Mouse (Mus musculus) lung, embryonic 14.5 days (tissue): ENCODE data around the gene Cnpy1. TPM values are rescaled to one million over a fixed set of nuclear protein-coding genes. Genes with fewer than 3 reads are reported as not detected.

Experiments used
- ATAC-seq: fragments of 200-750 bp; cut with Nextera tagmentation; 2 replicates; pipeline ENCODE4 v1.8.0; 2017; ENCODE audit warnings: mild to moderate bottlenecking, moderate TSS enrichment, moderate library complexity; ENCODE audit not compliant: insufficient read depth
- DNase-seq: peaks from one replicate; pipeline ENCODE4 v3.0.0-alpha.2; 2015
- H3K27ac ChIP-seq: fragments of 300-500 bp; sonication (generic); 2 replicates; pipeline ENCODE4 v1.5.1; 2014; ENCODE audit warnings: low read depth, mild to moderate bottlenecking, moderate library complexity
- H3K27me3 ChIP-seq: fragments of 300-500 bp; sonication (generic); 2 replicates; pipeline ENCODE4 v1.6.1; 2014; ENCODE audit warnings: low read length, control low read depth; ENCODE audit not compliant: insufficient read depth
- H3K36me3 ChIP-seq: fragments of 300-500 bp; sonication (generic); 2 replicates; pipeline ENCODE4 v1.6.1; 2014; ENCODE audit warnings: control low read depth; ENCODE audit not compliant: insufficient read depth
- H3K4me1 ChIP-seq: fragments of 300-500 bp; sonication (generic); 2 replicates; pipeline ENCODE4 v1.6.1; 2014; ENCODE audit warnings: antibody characterized with exemption, control low read depth; ENCODE audit not compliant: insufficient read depth
- H3K4me2 ChIP-seq: fragments of 300-500 bp; sonication (generic); 2 replicates; pipeline ENCODE4 v1.6.1; 2014; ENCODE audit warnings: mild to moderate bottlenecking
- H3K4me3 ChIP-seq: fragments of 300-500 bp; sonication (generic); 2 replicates; pipeline ENCODE4 v1.5.1; 2014; ENCODE audit warnings: low read depth, low read length
- H3K9ac ChIP-seq: fragments of 300-500 bp; sonication (generic); 2 replicates; pipeline ENCODE4 v1.6.1; 2014
- H3K9me3 ChIP-seq: fragments of 300-500 bp; sonication (generic); 2 replicates; pipeline ENCODE4 v1.6.1; 2016; ENCODE audit warnings: low read depth, low read length, control low read depth
- CTCF ChIP-seq: IDR thresholded peaks from 2 replicates; pipeline ENCODE4 v1.5.1; 2016; ENCODE audit warnings: antibody characterized with exemption, low read depth
- WGBS: fragments of 180-500 bp; shearing (Covaris S2); extraction: QIAGEN DNeasy Blood & Tissue Kit; methylation state at CpG from one replicate; pipeline ENCODE4 v1.1.7; 2014; 5-methylcytosine and 5-hydroxymethylcytosine counted together
- polyA plus RNA-seq: library from polyadenylated mRNA; unstranded; fragments of >200 nt; fragmentation: Nextera tagmentation; extraction: Ambion mirVana; gene quantifications from 2 replicates; pipeline ENCODE4 v1.2.1, GENCODE M21; 2014

The Cnpy1 gene
- polyA plus RNA-seq, 1 experiment from 2014 or later: 0.49 TPM

DNA sequence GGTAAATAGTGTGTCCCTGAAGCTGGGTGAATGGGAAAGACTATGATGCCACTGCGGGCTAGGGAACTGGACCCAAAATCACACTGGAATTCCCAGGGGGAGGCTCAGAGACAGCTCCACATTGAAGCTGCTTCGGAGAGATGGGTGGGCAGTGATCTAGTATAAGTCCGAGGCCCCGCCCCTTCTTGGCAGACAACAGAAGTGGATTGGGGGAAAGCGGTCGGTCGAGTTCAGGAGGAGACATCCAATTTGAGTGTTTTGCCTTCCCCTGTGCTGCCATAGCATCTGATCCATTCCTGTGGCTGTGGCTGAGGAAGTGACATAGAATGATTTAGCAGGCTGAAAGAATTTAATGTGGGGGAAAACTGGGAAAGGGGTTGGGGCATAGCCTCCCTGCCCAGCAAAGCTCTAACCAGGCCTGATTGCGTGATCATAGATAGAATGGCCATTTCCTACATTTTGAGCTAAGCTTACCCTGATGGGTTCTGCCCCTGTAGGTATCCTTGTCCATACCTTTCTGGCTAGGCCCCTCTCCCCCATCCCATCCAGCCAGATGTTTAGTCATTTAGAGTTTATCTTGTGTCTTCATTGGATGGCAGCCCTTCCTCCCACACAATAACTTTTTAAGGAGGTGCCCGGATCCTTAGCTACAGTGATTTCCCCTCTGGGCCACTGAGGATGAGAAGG, 88.4 kb downstream of the Cnpy1 start:
- Histone ChIP-seq H3K9ac (no peak overlapping the region), H3K9me3 (no peaks in the 10 kb centered on the region), H3K4me1 (no peaks in the 10 kb centered on the region), H3K4me2 (no peak overlapping the region), H3K27me3 (peaks cover 75% of the 10 kb centered on the region), H3K36me3 (no peaks in the 10 kb centered on the region), H3K27ac (no peak overlapping the region), H3K4me3 (no peak overlapping the region)
- 6% methylated on average over 9 of the region's 9 CpGs for WGBS
- no peak for TF ChIP-seq CTCF
- DNase-seq (peak; percentile 26), ATAC-seq (no peak)

Other genes with a start within 250 kb of the Cnpy1 start
- gene Insig1, start 174.4 kb downstream of the Cnpy1 start, polyA plus RNA-seq: 66.5 and 74.8 TPM in 2 replicates
- gene En2, start 80.1 kb downstream of the Cnpy1 start, polyA plus RNA-seq: not detected in 2 replicates
- 15.8 and 17.9 TPM in 2 replicates for gene Rbm33, start 71.3 kb upstream of the Cnpy1 start, polyA plus RNA-seq
- 5.9 and 6.3 TPM in 2 replicates for gene Shh, start 221.4 kb upstream of the Cnpy1 start, polyA plus RNA-seq